Comparison of ENCODE assay signal across 10 mouse cellular contexts in the genomic region with DNA sequence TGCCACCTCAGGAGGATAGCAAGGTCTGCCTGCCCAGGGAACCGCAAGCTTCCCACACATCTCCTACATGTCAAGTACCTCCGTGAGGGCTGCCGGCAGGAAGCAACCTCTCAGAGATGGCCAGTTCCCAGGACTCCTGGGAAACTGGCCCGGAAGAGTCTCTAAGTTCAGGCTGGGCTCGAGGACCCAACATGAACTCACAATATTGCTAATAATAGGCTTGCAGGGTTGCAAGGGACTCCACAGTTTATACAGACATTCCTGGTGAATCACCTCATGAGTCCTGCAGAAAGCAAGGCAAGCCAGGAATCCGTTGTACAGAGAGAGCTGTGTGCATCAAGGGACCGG. TPM values are rescaled to one million over a fixed set of nuclear protein-coding genes. Genes with fewer than 3 reads are reported as not detected.
A peak's percentile ranks its signal among the peaks of the same experiment; 100 is the strongest.
DNase-seq lines count a peak whose midpoint lies in the region; ATAC-seq lines count a peak whose summit lies in the region.
"Had no signal": no experiment of that assay in that cellular context is flagged by ENCODE, and none has a peak within 500 bp of the region (broad histone marks: within the 10 kb centered on the region; RNA-seq: fewer than 3 reads in every experiment).

No protein-coding gene starts in this region.

- H3K4me3 ChIP-seq in limb, embryonic 12.5 days (replicated peaks), result no peak overlapping the region
- no peak overlapping the region for H3K4me3 ChIP-seq in limb, embryonic 10.5 days
- no peak overlapping the region for H3K4me3 ChIP-seq in heart, embryonic 14.5 days (ENCODE audit: control insufficient read depth in 1 of 2, insufficient read depth in 1 of 2, low read depth in 1 of 2, low read length in 2 of 2)
- no peak overlapping the region for H3K4me3 ChIP-seq in stomach, embryonic 14.5 days (ENCODE audit: low read depth, low read length)
- no peak overlapping the region for H3K4me3 ChIP-seq in forebrain, embryonic 10.5 days
- H3K4me3 ChIP-seq: midbrain, embryonic 10.5 days had no signal

- H3K27ac ChIP-seq in limb, embryonic 12.5 days, result 0 out of 2 replicates have a peak overlapping the region, but pooled peaks have one; percentile 8
- H3K27ac ChIP-seq in limb, embryonic 10.5 days, result no peak overlapping the region
- H3K27ac ChIP-seq in heart, embryonic 14.5 days (replicated peaks in 1 of 2; ENCODE audit: control insufficient read depth in 1 of 2, insufficient read depth in 1 of 2, low read depth in 2 of 2, low read length in 2 of 2), result peak overlapping the region; percentile 69 to 93
- H3K27ac ChIP-seq in stomach, embryonic 14.5 days (ENCODE audit: low read length), result 0 out of 2 replicates have a peak overlapping the region, but pooled peaks have one; percentile 27
- H3K27ac ChIP-seq in forebrain, embryonic 10.5 days, result no peak overlapping the region
- H3K27ac ChIP-seq: midbrain, embryonic 10.5 days had no signal

- WGBS in limb, embryonic 12.5 days, result 70% methylated on average over 7 of the region's 7 CpGs
- WGBS in limb, embryonic 10.5 days, result 81% methylated on average over 7 of the region's 7 CpGs
- 8% methylated on average over 7 of the region's 7 CpGs for WGBS in heart, embryonic 14.5 days
- 54% methylated on average over 7 of the region's 7 CpGs for WGBS in stomach, embryonic 14.5 days
- WGBS in forebrain, embryonic 10.5 days, result 84% methylated on average over 7 of the region's 7 CpGs

- no peak overlapping the region for H3K9ac ChIP-seq in limb, embryonic 12.5 days (replicated peaks)
- peak overlapping the region; percentile 42 for H3K9ac ChIP-seq in heart, embryonic 14.5 days (ENCODE audit: low read length)
- H3K9ac ChIP-seq in stomach, embryonic 14.5 days (replicated peaks; ENCODE audit: low read depth, low read length), result 0 out of 2 replicates have a peak overlapping the region, but pooled peaks have one; percentile 6

- H3K4me2 ChIP-seq in limb, embryonic 12.5 days, result no peak overlapping the region
- H3K4me2 ChIP-seq in heart, embryonic 14.5 days (ENCODE audit: low read length), result peak overlapping the region; percentile 36; the same call in 1 of the 2 replicates
- H3K4me2 ChIP-seq in stomach, embryonic 14.5 days (replicated peaks; ENCODE audit: low read depth, low read length), result no peak overlapping the region

- DNase-seq in cerebellum, adult 9-10 months, result peak; percentile 62
- no peak for DNase-seq in limb, embryonic 10.5 days (ENCODE audit: low spot score)
- DNase-seq in forebrain, embryonic 10.5 days (ENCODE audit: extremely low spot score, low spot score), result no peak
- no peak for DNase-seq in urinary bladder, postnatal 36 days (ENCODE audit: low spot score in 2 of 2)

- H3K27me3 ChIP-seq in limb, embryonic 12.5 days, result no peaks in the 10 kb centered on the region
- no peaks in the 10 kb centered on the region for H3K27me3 ChIP-seq in limb, embryonic 10.5 days (ENCODE audit: low read depth, poor library complexity, severe bottlenecking)
- H3K27me3 ChIP-seq in heart, embryonic 14.5 days (ENCODE audit: control insufficient read depth, insufficient read depth, low read length), result no peaks in the 10 kb centered on the region
- no peaks in the 10 kb centered on the region for H3K27me3 ChIP-seq in stomach, embryonic 14.5 days (ENCODE audit: control insufficient read depth, insufficient read depth, low read length)
- no peaks in the 10 kb centered on the region for H3K27me3 ChIP-seq in forebrain, embryonic 10.5 days (ENCODE audit: poor library complexity, severe bottlenecking)

- ATAC-seq in cerebellum, adult (ENCODE audit: insufficient number of reproducible peaks, low FRiP score, low TSS enrichment), result no peak
- no peak for ATAC-seq in limb, embryonic 12.5 days (ENCODE audit: insufficient number of reproducible peaks, insufficient read depth, low FRiP score, low TSS enrichment, low read depth)
- no peak for ATAC-seq in heart, embryonic 14.5 days (ENCODE audit: insufficient number of reproducible peaks, insufficient read depth, low FRiP score, low read depth)
- no peak for ATAC-seq in stomach, embryonic 14.5 days (ENCODE audit: insufficient number of reproducible peaks, insufficient read depth, low FRiP score, low read depth)
- ATAC-seq: hindbrain, embryonic 16.5 days had no signal

- peaks cover 57% of the 10 kb centered on the region for H3K4me1 ChIP-seq in limb, embryonic 12.5 days (replicated peaks)
- peaks cover 53% of the 10 kb centered on the region for H3K4me1 ChIP-seq in limb, embryonic 10.5 days
- peaks cover 57 to 80% of the 10 kb centered on the region in 2 experiments for H3K4me1 ChIP-seq in heart, embryonic 14.5 days (ENCODE audit: control insufficient read depth in 2 of 2, insufficient read depth in 2 of 2, low read length in 2 of 2)
- peaks cover 48% of the 10 kb centered on the region for H3K4me1 ChIP-seq in stomach, embryonic 14.5 days (ENCODE audit: control insufficient read depth, insufficient read depth, low read length)
- peaks cover 88% of the 10 kb centered on the region for H3K4me1 ChIP-seq in forebrain, embryonic 10.5 days

- no peaks in the 10 kb centered on the region for H3K9me3 ChIP-seq in limb, embryonic 12.5 days
- H3K9me3 ChIP-seq in limb, embryonic 10.5 days (replicated peaks), result no peaks in the 10 kb centered on the region
- H3K9me3 ChIP-seq in heart, embryonic 14.5 days (ENCODE audit: control insufficient read depth, low read length), result no peaks in the 10 kb centered on the region
- H3K9me3 ChIP-seq in stomach, embryonic 14.5 days (ENCODE audit: control insufficient read depth, low read depth, low read length), result no peaks in the 10 kb centered on the region
- H3K9me3 ChIP-seq in forebrain, embryonic 10.5 days, result no peaks in the 10 kb centered on the region
- H3K9me3 ChIP-seq: midbrain, embryonic 10.5 days had no signal

- H3K36me3 ChIP-seq in limb, embryonic 12.5 days, result peaks cover 37% of the 10 kb centered on the region
- H3K36me3 ChIP-seq in limb, embryonic 10.5 days, result peaks cover 77% of the 10 kb centered on the region
- no peaks in the 10 kb centered on the region for H3K36me3 ChIP-seq in heart, embryonic 14.5 days (ENCODE audit: control insufficient read depth, insufficient read depth, low read length)
- no peaks in the 10 kb centered on the region for H3K36me3 ChIP-seq in stomach, embryonic 14.5 days (ENCODE audit: control insufficient read depth, insufficient read depth, low read length)
- H3K36me3 ChIP-seq in forebrain, embryonic 10.5 days (replicated peaks), result peaks cover 60% of the 10 kb centered on the region

RNA-seq across cellular contexts. Expression of gene Soga1, which starts 13.2 kb away (rescaled TPM):
- 5.0 and 5.6 TPM in 2 replicates for polyA plus RNA-seq in limb, embryonic 12.5 days (2016; fragmentation: Nextera tagmentation; extraction: Ambion mirVana)
- 5.3 and 5.7 TPM in 2 replicates for polyA plus RNA-seq in limb, embryonic 10.5 days (2016; fragmentation: Nextera tagmentation; extraction: Ambion mirVana)
- polyA plus RNA-seq in heart, embryonic 14.5 days (2014; fragmentation: Nextera tagmentation; extraction: Ambion mirVana), result 4.1 and 5.0 TPM in 2 replicates
- 7.3 and 8.1 TPM in 2 replicates for polyA plus RNA-seq in stomach, embryonic 14.5 days (2014; fragmentation: Nextera tagmentation; extraction: Ambion mirVana)
- polyA plus RNA-seq in forebrain, embryonic 10.5 days (2016; fragmentation: Nextera tagmentation; extraction: Ambion mirVana), result 3.5 and 4.0 TPM in 2 replicates

RNA-seq across cellular contexts. Expression of gene Tldc2, which starts 21.0 kb away (rescaled TPM):
- not detected in 2 replicates for polyA plus RNA-seq in limb, embryonic 12.5 days (2016; fragmentation: Nextera tagmentation; extraction: Ambion mirVana)
- not detected in 2 replicates for polyA plus RNA-seq in limb, embryonic 10.5 days (2016; fragmentation: Nextera tagmentation; extraction: Ambion mirVana)
- polyA plus RNA-seq in heart, embryonic 14.5 days (2014; fragmentation: Nextera tagmentation; extraction: Ambion mirVana), result not detected in 2 replicates
- polyA plus RNA-seq in stomach, embryonic 14.5 days (2014; fragmentation: Nextera tagmentation; extraction: Ambion mirVana), result not detected in 2 replicates
- polyA plus RNA-seq in forebrain, embryonic 10.5 days (2016; fragmentation: Nextera tagmentation; extraction: Ambion mirVana), result not detected in 2 replicates
- polyA plus RNA-seq: hindbrain, embryonic 16.5 days; midbrain, embryonic 10.5 days had no signal

RNA-seq across cellular contexts. Expression of gene Dsn1, which starts 58.9 kb away (rescaled TPM):
- 54.1 and 58.8 TPM in 2 replicates for polyA plus RNA-seq in limb, embryonic 12.5 days (2016; fragmentation: Nextera tagmentation; extraction: Ambion mirVana)
- 51.3 and 61.5 TPM in 2 replicates for polyA plus RNA-seq in limb, embryonic 10.5 days (2016; fragmentation: Nextera tagmentation; extraction: Ambion mirVana)
- 35.9 and 36.8 TPM in 2 replicates for polyA plus RNA-seq in heart, embryonic 14.5 days (2014; fragmentation: Nextera tagmentation; extraction: Ambion mirVana)
- 36.4 and 38.7 TPM in 2 replicates for polyA plus RNA-seq in stomach, embryonic 14.5 days (2014; fragmentation: Nextera tagmentation; extraction: Ambion mirVana)
- 58.0 and 59.1 TPM in 2 replicates for polyA plus RNA-seq in forebrain, embryonic 10.5 days (2016; fragmentation: Nextera tagmentation; extraction: Ambion mirVana)

Comparison
In these comparisons a context has a peak if more than half of its experiments do, and no peak if none do; other contexts are left out.
1. H3K27ac ChIP-seq: peak in limb, embryonic 12.5 days (single experiment), heart, embryonic 14.5 days (2 of 2) and stomach, embryonic 14.5 days (single experiment); none in limb, embryonic 10.5 days (single experiment) and forebrain, embryonic 10.5 days (single experiment).